Mouse (Mus musculus): ENCODE data around the gene Ddb2. TPM values are rescaled to one million over a fixed set of nuclear protein-coding genes. Genes with fewer than 3 reads are reported as not detected.

The Ddb2 gene
- total RNA-seq, 2 experiments from 2014 or later: 2.2 to 2.6 TPM

GRCm38 (mm10) chr2:91187431-91187830, 49.4 kb downstream of the Ddb2 start:
- DNase-seq: no peak

GRCm38 (mm10) chr2:91186208-91186607, 50.6 kb downstream of the Ddb2 start:
- no peak for DNase-seq

- DNase-seq: peak; percentile 34
Observed at GRCm38 (mm10) chr2:91183711-91184405, 52.9 kb downstream of the Ddb2 start, which contains the start of gene Madd. Madd (minus strand) TSS chr2:91183837.

- peak; percentile 88 for DNase-seq
Observed at GRCm38 (mm10) chr2:91183148-91183513, 53.7 kb downstream of the Ddb2 start.

GRCm38 (mm10) chr2:91182405-91183147, 54.2 kb downstream of the Ddb2 start:
- peak; percentile 69 for DNase-seq

- DNase-seq: no peak
Observed at GRCm38 (mm10) chr2:91182016-91182404, 54.8 kb downstream of the Ddb2 start.

GRCm38 (mm10) chr2:91180706-91181105, 56.1 kb downstream of the Ddb2 start:
- no peak for DNase-seq

GRCm38 (mm10) chr2:91179825-91180224, 57.0 kb downstream of the Ddb2 start:
- no peak for DNase-seq

GRCm38 (mm10) chr2:91176234-91176633, 60.5 kb downstream of the Ddb2 start:
- no peak for DNase-seq

- DNase-seq: no peak
Observed at GRCm38 (mm10) chr2:91175490-91175889, 61.3 kb downstream of the Ddb2 start.

GRCm38 (mm10) chr2:91169587-91170322, 67.0 kb downstream of the Ddb2 start:
- no peak for DNase-seq

- DNase-seq: no peak
Observed at GRCm38 (mm10) chr2:91167629-91168028, 69.2 kb downstream of the Ddb2 start.

- DNase-seq: no peak
Observed at GRCm38 (mm10) chr2:91164991-91165390, 71.8 kb downstream of the Ddb2 start.

GRCm38 (mm10) chr2:91163532-91163931, 73.2 kb downstream of the Ddb2 start:
- DNase-seq: no peak

- no peak for DNase-seq
Observed at GRCm38 (mm10) chr2:91162952-91163351, 73.8 kb downstream of the Ddb2 start.

Other genes starting within 250 kb of the Ddb2 start
- gene Rapsn, start 201.4 kb downstream of the Ddb2 start, total RNA-seq (2021): 10 to 100 TPM; 23.1 to 26.0 TPM
- 100 to 1,000 TPM; 223 to 225 TPM for gene Psmc3, start 183.0 kb downstream of the Ddb2 start, total RNA-seq (2021)
- gene Slc39a13, start 166.6 kb downstream of the Ddb2 start, total RNA-seq (2021): 10 to 100 TPM; 21.8 to 22.5 TPM
- 1 to 10 TPM in 1 of 2 experiments, under 1 TPM in 1; 0.95 to 1.6 TPM for gene Spi1, start 154.6 kb downstream of the Ddb2 start, total RNA-seq (2021)
- gene Mybpc3, start 118.8 kb downstream of the Ddb2 start, total RNA-seq (2021): not detected
- 1 to 10 TPM; 3.6 to 3.9 TPM for gene Madd, start 53.1 kb downstream of the Ddb2 start, total RNA-seq (2021)
- 10 to 100 TPM; 15.6 to 16.7 TPM for gene Nr1h3, start 34.1 kb downstream of the Ddb2 start, total RNA-seq (2021)
- 10 to 100 TPM; 11.7 to 12.6 TPM for gene Acp2, start 34.1 kb downstream of the Ddb2 start, total RNA-seq (2021)
- gene Pacsin3, start 19.0 kb upstream of the Ddb2 start, total RNA-seq (2021): 100 to 1,000 TPM; 265 to 364 TPM
- gene Arfgap2, start 28.0 kb upstream of the Ddb2 start, total RNA-seq (2021): 100 to 1,000 TPM; 100 to 119 TPM
- 10 to 100 TPM; 12.6 to 13.6 TPM for gene 1110051M20Rik, start 207.7 kb upstream of the Ddb2 start, total RNA-seq (2021)
- gene Lrp4, start 220.5 kb upstream of the Ddb2 start, total RNA-seq (2021): 10 to 100 TPM in 1 of 2 experiments, 1 to 10 TPM in 1; 8.9 to 12.1 TPM